Mouse (Mus musculus) T-helper 17 cell (primary cell): ENCODE results near the gene Olfr744.
"Not testable (repeated sequence)": the region's sequence is repeated elsewhere in the genome, so short reads cannot be mapped to it uniquely, and the experiment has no call there.

Experiments
- in situ Hi-C, 2 experiments: fragments of 300-600 bp; cut with MboI, MseI; formaldehyde crosslinking; loops; 1 replicate in 1 of 2; 2 replicates in 1 of 2; pipeline ENCODE4 v1.15.1; 2025; ENCODE audit warnings: high pct_unique_total_duplicates in 2 of 2

Olfr744 gene

GRCm38 (mm10) chr14:50614579-50614978, at the start of gene Olfr744:
Gene Olfr744 (plus strand): TSS chr14:50614879.
- in situ Hi-C loops: no loop called here

- in situ Hi-C loops: not testable (repeated sequence)
Measured at GRCm38 (mm10) chr14:50573056-50573455, 41.6 kb upstream of the Olfr744 start.

GRCm38 (mm10) chr14:50639088-50639487, 24.4 kb downstream of the Olfr744 start, which contains the start of gene Olfr745:
Gene Olfr745 (plus strand): TSS chr14:50639388.
- in situ Hi-C loops: no loop called here

GRCm38 (mm10) chr14:50646783-50647182, 32.1 kb downstream of the Olfr744 start, which contains the start of gene Olfr746:
Gene Olfr746 (plus strand): TSS chr14:50647083.
- in situ Hi-C loops: no loop called here
